Mouse (Mus musculus) intestine, embryonic 15.5 days (tissue): ENCODE measurements around the gene Gsg1l. TPM values are rescaled to one million over a fixed set of nuclear protein-coding genes. Genes with fewer than 3 reads are reported as not detected.

Experiments used
- ATAC-seq: fragments of 200-750 bp; cut with Nextera tagmentation; 2 replicates; pipeline ENCODE4 v1.8.0; 2017; ENCODE audit warnings: moderate TSS enrichment, moderate library complexity
- H3K27ac ChIP-seq: fragments of 300-500 bp; sonication (generic); 2 replicates; pipeline ENCODE4 v1.5.1; 2015; ENCODE audit warnings: mild to moderate bottlenecking, inconsistent platforms
- H3K27me3 ChIP-seq: fragments of 300-500 bp; sonication (generic); replicated peaks from 2 replicates; pipeline ENCODE4 v1.6.1; 2015; ENCODE audit warnings: inconsistent platforms
- H3K36me3 ChIP-seq: fragments of 300-500 bp; sonication (generic); 2 replicates; pipeline ENCODE4 v1.6.1; 2015; ENCODE audit warnings: inconsistent platforms
- H3K4me1 ChIP-seq: fragments of 300-500 bp; sonication (generic); replicated peaks from 2 replicates; pipeline ENCODE4 v1.6.1; 2015; ENCODE audit warnings: inconsistent platforms
- H3K4me2 ChIP-seq: fragments of 300-500 bp; sonication (generic); replicated peaks from 2 replicates; pipeline ENCODE4 v1.6.1; 2015; ENCODE audit warnings: mild to moderate bottlenecking, inconsistent platforms
- H3K4me3 ChIP-seq: fragments of 300-500 bp; sonication (generic); replicated peaks from 2 replicates; pipeline ENCODE4 v1.5.1; 2015; ENCODE audit warnings: inconsistent platforms
- H3K9ac ChIP-seq: fragments of 300-500 bp; sonication (generic); 2 replicates; pipeline ENCODE4 v1.6.1; 2015; ENCODE audit warnings: inconsistent platforms
- H3K9me3 ChIP-seq: fragments of 300-500 bp; sonication (generic); 2 replicates; pipeline ENCODE4 v1.6.1; 2016; ENCODE audit warnings: inconsistent platforms
- WGBS: fragments of 180-500 bp; shearing (Covaris S2); methylation state at CpG from one replicate; pipeline ENCODE4 v1.1.7; 2015; 5-methylcytosine and 5-hydroxymethylcytosine counted together
- polyA plus RNA-seq: library from polyadenylated mRNA; unstranded; fragments of >200 nt; fragmentation: Nextera tagmentation; extraction: Ambion mirVana; gene quantifications from 2 replicates; pipeline ENCODE4 v1.2.1, GENCODE M21; 2015

Gsg1l gene
- polyA plus RNA-seq, 1 experiment from 2014 or later = 0.67 TPM

DNA sequence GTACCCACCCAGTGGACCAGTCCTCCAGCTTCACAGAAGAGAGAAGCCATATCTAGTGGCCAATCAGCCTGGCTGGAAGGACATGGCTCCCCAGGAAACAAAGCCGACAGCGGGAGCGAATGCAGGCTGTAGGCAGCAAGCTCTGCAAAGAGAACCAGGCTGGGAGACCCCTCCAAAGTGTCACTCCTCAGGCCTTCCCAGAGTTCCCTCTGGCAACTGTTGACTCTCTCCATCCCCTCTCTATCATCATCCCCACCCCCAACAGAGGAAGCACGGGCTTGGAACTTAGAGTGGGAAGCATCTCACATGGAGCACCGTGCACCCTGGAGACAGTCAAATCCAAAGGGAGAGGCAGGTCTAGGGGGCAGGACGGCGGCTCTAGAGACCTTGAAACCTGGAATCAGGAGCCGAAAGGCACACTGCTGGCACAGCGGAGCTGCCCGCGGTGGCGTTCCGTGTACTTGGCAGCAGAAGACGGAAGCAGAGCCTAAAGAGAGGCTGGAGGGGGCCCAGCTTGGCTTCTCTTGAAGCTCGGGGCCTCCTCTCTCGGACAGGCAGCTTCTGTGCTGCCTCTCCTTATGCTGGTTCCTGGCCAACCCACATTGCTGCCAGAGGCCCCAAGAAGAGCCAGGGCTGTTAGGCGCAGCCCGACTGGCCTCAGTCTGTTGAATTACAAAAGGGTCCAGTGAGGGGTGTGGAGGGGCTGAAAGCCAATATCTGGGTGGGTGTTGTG lies 41.3 kb downstream of the Gsg1l start:
- no peak overlapping the region for H3K9ac ChIP-seq
- H3K36me3 ChIP-seq = no peaks in the 10 kb centered on the region
- H3K27ac ChIP-seq = no peak overlapping the region
- H3K4me1 ChIP-seq = peaks cover 16% of the 10 kb centered on the region
- WGBS = 63% methylated on average over 18 of the region's 18 CpGs
- H3K4me3 ChIP-seq = no peak overlapping the region
- no peak overlapping the region for H3K4me2 ChIP-seq
- no peaks in the 10 kb centered on the region for H3K27me3 ChIP-seq
- H3K9me3 ChIP-seq = no peaks in the 10 kb centered on the region
- peak; percentile 44; the same call in 1 of the 2 replicates for ATAC-seq

DNA sequence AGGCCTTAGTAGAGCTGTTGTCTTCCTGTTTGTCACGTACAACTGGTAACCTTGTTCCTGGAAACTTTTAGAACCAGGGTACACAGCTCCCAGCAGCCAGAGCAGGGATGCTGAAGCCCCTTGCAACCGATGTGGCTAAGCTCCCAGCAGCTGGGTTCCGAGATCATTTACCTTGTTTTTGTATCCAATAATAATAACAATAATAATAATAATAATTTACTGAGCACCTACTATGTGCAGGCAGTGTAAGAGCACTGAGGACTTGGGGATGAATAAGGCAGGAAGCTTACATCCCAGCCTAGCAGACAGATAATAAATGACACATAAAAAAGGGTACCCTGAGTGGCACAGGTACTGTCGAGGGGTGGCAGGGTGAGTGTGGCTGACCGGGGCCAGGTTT lies 42.4 kb downstream of the Gsg1l start:
- 86% methylated on average over 5 of the region's 5 CpGs for WGBS
- Histone ChIP-seq H3K9me3 (no peaks in the 10 kb centered on the region), H3K27ac (no peak overlapping the region)

DNA sequence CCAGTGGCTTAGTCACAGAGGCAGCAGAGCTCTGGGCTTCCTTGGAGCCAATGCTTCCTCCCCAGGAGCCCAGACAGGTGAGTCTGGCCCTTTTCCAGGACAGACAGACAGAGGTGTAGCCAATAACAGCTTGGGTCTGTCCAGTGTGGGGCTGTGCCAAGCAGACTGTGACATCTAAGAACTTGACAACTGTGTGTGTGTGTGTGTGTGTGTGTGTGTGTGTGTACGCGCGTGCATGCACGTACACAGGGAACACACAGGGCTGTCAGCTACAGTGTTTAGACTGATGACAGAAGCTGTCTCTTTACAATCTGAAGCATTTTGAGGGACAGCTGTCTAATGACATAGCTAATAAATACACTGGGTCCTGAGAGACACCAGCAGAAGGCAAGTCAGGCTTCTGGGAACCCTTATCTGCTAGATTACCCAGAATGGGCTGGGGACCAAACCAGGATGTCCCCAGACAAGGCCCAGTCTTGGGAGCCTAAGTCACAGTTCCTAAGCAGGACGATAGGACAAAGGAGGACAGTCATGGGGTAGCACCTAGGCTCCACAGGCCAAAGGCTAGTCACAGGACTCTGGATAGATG lies 42.9 kb downstream of the Gsg1l start:
- no peak for ATAC-seq
- H3K9me3 ChIP-seq = no peaks in the 10 kb centered on the region
- no peak overlapping the region for H3K4me3 ChIP-seq
- H3K27ac ChIP-seq = peak overlapping the region; percentile 68; the same call in 1 of the 2 replicates
- no peak overlapping the region for H3K9ac ChIP-seq
- peaks cover 16% of the 10 kb centered on the region for H3K4me1 ChIP-seq
- H3K4me2 ChIP-seq = peak overlapping the region; percentile 34
- H3K36me3 ChIP-seq = no peaks in the 10 kb centered on the region
- WGBS = 78% methylated on average over 5 of the region's 5 CpGs
- no peaks in the 10 kb centered on the region for H3K27me3 ChIP-seq

More for the DNA sequence above, 42.4 kb downstream of the Gsg1l start:
- no peaks in the 10 kb centered on the region for H3K36me3 ChIP-seq
- no peak overlapping the region for H3K4me2 ChIP-seq
- no peak overlapping the region for H3K9ac ChIP-seq
- no peak for ATAC-seq
- H3K4me3 ChIP-seq = no peak overlapping the region
- peaks cover 16% of the 10 kb centered on the region for H3K4me1 ChIP-seq
- H3K27me3 ChIP-seq = no peaks in the 10 kb centered on the region

DNA sequence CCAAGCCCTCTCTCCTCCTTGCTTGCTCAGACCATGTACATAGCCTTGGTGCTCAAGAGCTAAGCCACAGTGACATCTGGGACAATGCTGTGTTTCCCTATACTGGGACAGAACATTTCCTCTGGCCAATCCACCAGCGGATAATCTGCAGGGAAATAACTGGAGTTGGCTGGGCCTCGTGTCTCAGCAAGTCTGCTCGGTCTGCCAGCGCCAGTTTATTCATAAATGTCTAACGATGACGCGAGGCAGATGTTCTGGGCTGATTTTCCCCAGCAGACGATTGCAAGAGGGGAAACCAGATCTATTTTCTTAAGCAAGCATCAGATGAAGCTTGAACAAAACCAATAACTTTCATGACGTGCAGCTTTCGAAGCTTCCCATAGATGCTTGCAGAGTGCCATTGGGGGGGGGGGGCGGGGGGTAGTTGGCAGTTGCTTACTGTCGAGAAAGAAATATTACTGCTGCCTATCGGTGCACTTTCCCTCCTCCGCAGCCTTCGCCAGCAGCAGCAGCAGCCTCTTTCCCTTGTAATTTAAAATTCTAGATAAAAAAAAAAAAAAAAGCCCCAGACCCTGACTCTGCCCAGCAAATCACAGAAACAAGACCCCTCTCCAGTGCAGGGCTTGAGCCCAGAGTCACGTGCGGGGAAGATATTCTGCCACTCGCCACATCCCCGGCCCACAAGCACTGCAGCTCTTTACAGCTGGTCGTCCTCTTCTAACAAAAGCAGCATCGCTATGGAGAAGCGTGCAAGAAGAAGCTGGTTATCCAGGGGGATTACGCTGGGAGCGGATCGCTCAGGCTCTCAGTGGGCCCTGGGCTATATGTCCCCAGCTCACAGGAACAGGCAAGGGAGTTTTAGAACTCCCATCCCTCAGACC lies 43.6 kb downstream of the Gsg1l start:
- no peak overlapping the region for H3K4me3 ChIP-seq
- H3K4me2 ChIP-seq = peak overlapping the region; percentile 34
- no peaks in the 10 kb centered on the region for H3K36me3 ChIP-seq
- peaks cover 16% of the 10 kb centered on the region for H3K4me1 ChIP-seq
- peak overlapping the region; percentile 68 for H3K27ac ChIP-seq
- 33% methylated on average over 25 of the region's 25 CpGs for whole genome bisulfite sequencing
- no peak overlapping the region for H3K9ac ChIP-seq
- ATAC-seq = peak; percentile 51
- no peaks in the 10 kb centered on the region for H3K9me3 ChIP-seq
- no peaks in the 10 kb centered on the region for H3K27me3 ChIP-seq

DNA sequence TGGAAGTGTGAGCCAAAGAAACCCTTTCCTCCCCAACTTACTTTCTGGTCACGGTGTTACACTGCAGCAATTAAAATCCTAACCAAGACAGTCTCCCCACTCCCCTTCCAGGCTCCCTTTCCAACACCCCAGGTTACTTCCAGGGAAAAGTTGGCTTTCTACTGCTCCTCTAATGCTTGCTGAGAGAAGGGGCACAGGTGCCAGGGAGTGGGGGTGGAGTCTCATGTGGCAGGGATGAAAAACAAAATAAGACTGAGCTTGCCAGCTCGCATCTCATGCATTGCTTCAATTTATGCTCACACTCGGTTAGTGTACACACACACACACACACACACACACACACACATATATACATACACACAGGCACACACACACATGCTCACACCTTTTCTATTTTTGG lies 46.9 kb downstream of the Gsg1l start:
- H3K9ac ChIP-seq = no peak overlapping the region
- H3K36me3 ChIP-seq = no peaks in the 10 kb centered on the region
- no peaks in the 10 kb centered on the region for H3K9me3 ChIP-seq
- H3K4me2 ChIP-seq = no peak overlapping the region
- H3K4me3 ChIP-seq = no peak overlapping the region
- 47% methylated on average over 3 of the region's 3 CpGs for WGBS
- no peak for ATAC-seq
- no peaks in the 10 kb centered on the region for H3K27me3 ChIP-seq
- peaks cover 16% of the 10 kb centered on the region for H3K4me1 ChIP-seq
- H3K27ac ChIP-seq = no peak overlapping the region

DNA sequence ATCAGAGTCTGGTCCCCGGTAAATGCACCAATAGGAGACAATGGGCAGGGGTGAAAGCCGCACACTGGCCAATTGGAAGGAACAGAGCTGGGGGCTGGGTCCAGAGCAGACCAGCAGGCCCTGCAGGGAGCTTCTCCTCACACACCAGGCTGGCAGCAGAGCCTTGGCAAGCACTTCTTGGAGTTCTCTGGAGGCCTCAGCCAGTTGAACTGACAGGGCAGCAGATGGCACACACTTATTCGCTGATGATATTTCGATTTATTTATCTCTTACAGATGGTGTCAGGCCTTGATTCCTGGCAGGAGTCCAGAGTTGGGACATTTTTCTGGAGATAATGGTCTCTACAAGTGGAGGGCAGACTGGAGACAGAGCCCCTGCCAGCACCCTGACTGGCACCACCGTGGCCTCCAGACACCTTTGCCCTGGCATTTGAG lies 49.4 kb downstream of the Gsg1l start:
- 81% methylated on average over 5 of the region's 5 CpGs for WGBS
- H3K4me2 ChIP-seq = no peak overlapping the region
- H3K36me3 ChIP-seq = no peaks in the 10 kb centered on the region
- H3K4me1 ChIP-seq = peaks cover 5% of the 10 kb centered on the region
- ATAC-seq = no peak
- H3K4me3 ChIP-seq = no peak overlapping the region
- H3K9ac ChIP-seq = no peak overlapping the region
- no peaks in the 10 kb centered on the region for H3K27me3 ChIP-seq
- no peaks in the 10 kb centered on the region for H3K9me3 ChIP-seq
- no peak overlapping the region for H3K27ac ChIP-seq

DNA sequence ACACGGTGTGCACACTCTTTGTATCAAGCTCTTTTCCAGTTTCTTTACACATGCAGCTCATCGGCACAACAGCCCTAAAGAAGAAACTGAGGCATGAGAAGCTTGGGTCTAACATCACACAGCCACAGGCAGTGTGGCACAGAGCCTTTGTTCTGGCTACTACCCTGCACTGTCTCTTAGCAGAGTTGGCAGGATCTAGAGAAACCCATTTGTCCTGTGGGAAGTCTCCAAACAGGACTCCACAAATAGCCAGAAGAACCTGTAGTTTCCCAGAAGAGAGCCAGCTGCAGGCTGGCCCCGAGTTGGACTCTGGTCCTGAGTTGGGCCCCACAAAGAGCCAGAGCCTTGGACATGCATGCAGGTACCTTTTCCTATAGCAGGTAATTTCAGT lies 49.9 kb downstream of the Gsg1l start:
- H3K27me3 ChIP-seq = no peaks in the 10 kb centered on the region
- ATAC-seq = no peak
- 88% methylated on average over 3 of the region's 3 CpGs for WGBS

DNA sequence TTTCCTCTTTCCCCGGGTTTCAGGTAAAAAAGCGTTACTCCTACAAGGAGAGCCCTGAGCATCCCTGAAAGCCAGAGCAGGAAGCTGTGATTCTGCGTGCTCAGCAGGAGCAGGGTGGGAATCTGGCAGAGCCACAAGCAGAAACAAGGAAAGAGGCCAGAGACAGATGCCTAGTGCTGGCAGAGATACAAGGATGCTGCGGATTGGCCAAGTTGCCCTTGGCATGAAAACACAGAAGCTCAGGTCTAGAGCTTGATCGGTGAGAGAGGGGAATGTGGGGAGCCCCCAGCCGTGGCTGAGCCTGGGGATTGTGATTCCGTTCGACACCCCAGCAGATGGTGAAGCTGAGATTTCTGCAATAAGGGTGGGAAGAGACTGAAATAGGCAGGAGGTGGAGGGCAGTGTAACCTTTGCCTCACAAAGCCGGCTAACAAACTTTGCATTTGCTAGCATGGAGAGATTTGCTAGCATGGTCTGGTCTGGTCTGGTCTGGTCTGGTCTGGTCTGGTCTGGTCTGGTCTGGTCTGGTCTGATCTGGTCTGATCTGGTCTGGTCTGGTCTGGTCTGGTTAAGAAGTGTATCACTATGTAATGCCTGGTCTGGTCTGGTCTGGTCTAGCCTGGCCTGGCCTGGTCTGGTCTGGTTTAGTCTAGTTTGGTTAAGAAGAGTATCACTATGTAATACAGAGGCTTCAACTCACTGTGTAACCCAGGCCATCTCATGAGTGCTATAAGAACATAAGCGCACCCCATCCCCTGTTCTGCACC lies 50.4 kb downstream of the Gsg1l start:
- H3K36me3 ChIP-seq = no peaks in the 10 kb centered on the region
- H3K9me3 ChIP-seq = no peaks in the 10 kb centered on the region
- no peak overlapping the region for H3K4me3 ChIP-seq
- no peak for ATAC-seq
- H3K9ac ChIP-seq = no peak overlapping the region
- no peaks in the 10 kb centered on the region for H3K27me3 ChIP-seq
- 68% methylated on average over 10 of the region's 10 CpGs for WGBS
- H3K4me1 ChIP-seq = peaks cover 5% of the 10 kb centered on the region
- H3K27ac ChIP-seq = no peak overlapping the region
- no peak overlapping the region for H3K4me2 ChIP-seq

More for the DNA sequence above, 49.9 kb downstream of the Gsg1l start:
- no peaks in the 10 kb centered on the region for H3K36me3 ChIP-seq
- no peaks in the 10 kb centered on the region for H3K9me3 ChIP-seq
- H3K4me1 ChIP-seq = peaks cover 5% of the 10 kb centered on the region
- no peak overlapping the region for H3K4me3 ChIP-seq
- no peak overlapping the region for H3K27ac ChIP-seq
- H3K4me2 ChIP-seq = no peak overlapping the region
- no peak overlapping the region for H3K9ac ChIP-seq

DNA sequence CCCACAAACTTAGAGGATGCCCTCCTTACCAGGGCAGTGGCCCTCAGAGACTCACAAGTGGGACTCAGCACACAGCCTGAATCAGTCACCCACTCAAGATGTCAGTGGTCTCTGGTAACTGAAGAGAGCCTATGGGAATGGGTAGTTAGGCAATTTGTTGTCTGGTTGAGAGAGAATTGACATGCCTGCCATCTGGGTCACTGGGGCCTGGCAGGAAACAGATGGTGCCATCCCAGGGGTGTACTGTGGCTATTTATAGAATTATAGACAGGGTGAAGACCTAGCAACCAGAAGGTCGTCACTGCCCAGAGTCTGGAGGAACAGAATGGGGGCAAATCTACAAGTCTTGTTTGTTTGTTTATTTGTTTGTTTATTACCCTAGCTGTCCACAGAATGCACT lies 54.8 kb downstream of the Gsg1l start:
- Histone ChIP-seq H3K9ac (no peak overlapping the region), H3K4me1 (no peaks in the 10 kb centered on the region), H3K9me3 (no peaks in the 10 kb centered on the region), H3K27me3 (no peaks in the 10 kb centered on the region), H3K4me3 (no peak overlapping the region), H3K4me2 (no peak overlapping the region), H3K27ac (no peak overlapping the region), H3K36me3 (no peaks in the 10 kb centered on the region)
- ATAC-seq = no peak
- 52% methylated on average over 1 of the region's 1 CpGs for WGBS

DNA sequence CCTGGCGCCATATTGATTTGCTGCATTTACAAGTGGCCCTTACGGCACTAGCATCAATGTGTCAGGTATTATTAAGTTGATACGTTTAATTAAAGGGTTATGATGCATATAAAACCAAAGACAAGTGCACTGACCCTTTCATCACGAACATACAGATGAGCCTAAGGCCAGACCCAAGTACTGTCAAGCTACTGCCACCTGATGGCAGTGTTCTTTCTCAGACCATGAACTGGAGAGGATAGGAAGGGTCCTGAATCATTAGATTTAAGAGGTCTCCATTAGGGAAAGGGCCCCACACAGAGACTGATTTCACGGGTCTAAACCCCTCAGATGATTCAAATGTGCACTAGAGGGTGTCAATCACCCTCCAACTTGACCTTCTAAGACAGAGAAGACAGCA lies 55.6 kb downstream of the Gsg1l start:
- H3K4me3 ChIP-seq = no peak overlapping the region
- no peaks in the 10 kb centered on the region for H3K9me3 ChIP-seq
- H3K27me3 ChIP-seq = no peaks in the 10 kb centered on the region
- no peaks in the 10 kb centered on the region for H3K4me1 ChIP-seq
- WGBS = 60% methylated on average over 5 of the region's 5 CpGs
- no peak overlapping the region for H3K9ac ChIP-seq
- no peak overlapping the region for H3K4me2 ChIP-seq
- no peaks in the 10 kb centered on the region for H3K36me3 ChIP-seq
- no peak overlapping the region for H3K27ac ChIP-seq
- no peak for ATAC-seq

DNA sequence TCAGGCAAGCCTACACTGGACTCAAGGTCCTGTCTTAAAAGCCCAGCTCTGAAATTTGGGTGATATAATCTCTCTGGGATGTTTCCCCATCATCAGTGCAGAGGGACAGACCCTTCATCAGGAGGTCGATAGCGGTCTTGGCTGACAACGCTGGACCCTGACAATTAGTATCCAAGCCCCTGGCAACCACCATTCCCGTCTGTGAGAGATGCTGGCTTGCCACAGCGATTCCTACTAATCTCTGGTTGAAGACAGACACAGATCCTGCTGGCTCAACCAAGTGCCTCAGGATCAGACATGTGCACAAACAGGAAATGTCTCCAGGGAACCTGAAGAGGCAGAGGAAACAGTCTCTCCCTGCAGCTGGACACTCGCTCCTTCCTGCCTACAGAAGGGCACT lies 62.2 kb downstream of the Gsg1l start:
- H3K9me3 ChIP-seq = no peaks in the 10 kb centered on the region
- ATAC-seq = no peak
- WGBS = 51% methylated on average over 6 of the region's 6 CpGs
- H3K36me3 ChIP-seq = no peaks in the 10 kb centered on the region
- H3K27me3 ChIP-seq = no peaks in the 10 kb centered on the region
- no peak overlapping the region for H3K9ac ChIP-seq
- H3K4me2 ChIP-seq = no peak overlapping the region
- H3K27ac ChIP-seq = no peak overlapping the region
- H3K4me3 ChIP-seq = no peak overlapping the region
- peaks cover 13% of the 10 kb centered on the region for H3K4me1 ChIP-seq

DNA sequence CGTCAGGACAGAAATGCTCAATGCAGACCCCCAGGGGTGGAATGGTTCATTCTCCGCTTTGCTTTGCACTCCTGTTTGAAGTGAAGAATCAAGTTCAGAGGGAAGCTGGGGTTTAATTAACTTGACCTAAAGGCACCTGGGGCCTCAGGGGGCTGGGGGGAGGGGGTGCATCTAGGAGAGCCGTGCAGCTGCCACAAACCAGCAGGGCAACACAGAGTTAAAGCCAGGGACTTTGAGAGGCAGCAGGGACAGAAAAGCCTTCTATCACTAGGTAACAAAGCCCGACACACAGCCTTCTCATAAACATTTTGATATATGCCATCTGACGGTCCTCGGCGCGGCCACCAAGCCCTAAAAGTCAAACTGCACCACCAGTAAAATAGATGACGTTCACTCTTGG lies 62.9 kb downstream of the Gsg1l start:
- Histone ChIP-seq H3K27me3 (no peaks in the 10 kb centered on the region), H3K4me3 (no peak overlapping the region), H3K9ac (no peak overlapping the region), H3K9me3 (no peaks in the 10 kb centered on the region), H3K27ac (no peak overlapping the region), H3K4me1 (peaks cover 13% of the 10 kb centered on the region), H3K4me2 (no peak overlapping the region), H3K36me3 (no peaks in the 10 kb centered on the region)
- ATAC-seq = no peak
- WGBS = 29% methylated on average over 9 of the region's 9 CpGs
